Mouse (Mus musculus) liver, embryonic 14.5 days (tissue): ENCODE data around the gene Trio.
A peak's percentile ranks its signal among the peaks of the same experiment; 100 is the strongest.

Source experiments
- CTCF ChIP-seq: IDR thresholded peaks from 2 replicates; pipeline ENCODE4 v1.5.1; 2016; ENCODE audit warnings: antibody characterized with exemption, low read depth, control low read depth
- EP300 ChIP-seq: IDR thresholded peaks from 2 replicates; pipeline ENCODE4 v1.6.1; 2016; ENCODE audit warnings: antibody characterized with exemption, low read depth

DNA sequence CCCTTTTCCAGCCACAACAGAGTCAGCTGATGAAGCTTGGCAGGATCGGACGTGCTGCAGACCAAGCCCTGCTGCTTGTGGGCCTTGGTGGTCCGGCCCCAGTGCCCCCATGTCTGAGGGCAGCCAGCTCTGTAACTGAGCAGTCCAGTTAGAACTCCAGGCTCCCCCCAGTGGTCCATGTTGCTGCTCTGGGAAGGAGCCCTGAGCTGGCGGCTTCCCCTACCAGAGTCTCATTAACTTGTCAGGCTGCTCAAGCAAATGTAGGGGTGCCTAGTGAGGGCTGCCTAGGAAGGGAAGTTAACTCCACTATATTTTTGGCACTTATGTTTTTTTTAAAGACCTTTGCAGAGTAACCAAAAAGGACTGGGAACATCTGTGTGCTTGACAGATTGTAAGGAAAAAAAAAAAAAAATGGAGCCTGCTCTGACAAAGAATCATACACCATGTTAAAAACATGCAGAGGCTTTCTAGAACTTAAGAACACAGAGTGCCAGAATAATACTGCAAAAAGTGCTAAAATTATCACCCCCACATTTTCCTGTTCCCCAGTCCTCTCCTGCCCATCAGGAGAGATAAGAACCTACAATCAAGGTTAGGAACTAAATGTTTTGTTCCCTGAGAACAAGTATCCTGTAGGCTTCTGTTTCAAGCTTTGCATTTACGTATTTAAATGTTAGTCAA is 216.9 kb downstream of the Trio start:
- TF ChIP-seq CTCF, result 0 out of 2 replicates have a peak, but pooled peaks have one; percentile 3
- no peak for TF ChIP-seq EP300
